Mouse (Mus musculus): ENCODE measurements around the gene Pnliprp1.

DNA sequence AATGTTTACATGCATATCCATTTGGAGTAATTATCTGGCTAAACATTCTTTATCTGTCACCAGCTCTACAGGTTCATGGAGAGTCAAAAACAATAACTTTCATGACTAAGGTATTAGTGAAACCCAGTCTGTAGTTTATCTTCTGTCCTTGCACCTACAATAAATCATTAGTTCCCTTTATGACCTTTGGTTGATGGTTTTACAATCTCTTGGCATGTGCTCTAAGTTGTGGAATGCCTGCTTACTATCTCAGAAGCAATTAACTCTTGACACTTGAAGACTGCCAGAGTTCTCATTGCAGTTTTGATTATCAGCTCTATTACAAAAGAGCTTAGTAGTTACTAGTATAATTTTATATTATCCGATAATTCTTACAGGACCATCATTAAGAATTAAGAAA is 39.8 kb upstream of the Pnliprp1 start:
- TF ChIP-seq CTCF (IDR thresholded peaks at IDR 0.05; ENCODE audit: extremely low read depth, insufficient read length, insufficient replicate concordance, low read depth, low read length) (no peak), POLR2A (IDR thresholded peaks at IDR 0.05; ENCODE audit: low read depth, low read length) (no peak)
